Mouse (Mus musculus): ENCODE data around the gene Rbm42. TPM values are rescaled to one million over a fixed set of nuclear protein-coding genes. Genes with fewer than 3 reads are reported as not detected.
A peak's percentile ranks its signal among the peaks of the same experiment; 100 is the strongest.

The Rbm42 gene
- polyA plus RNA-seq, 1 experiment from 2014 or later: 41.8 TPM

GRCm38 (mm10) chr7:30678263-30678975 lies 28.3 kb upstream of the Rbm42 start:
- TF ChIP-seq CTCF (IDR thresholded peaks at IDR 0.05; ENCODE audit: low read depth) (peak; percentile 40), EP300 (IDR thresholded peaks at IDR 0.05; ENCODE audit: low read depth) (no peak)
- H3K9me3 ChIP-seq (ENCODE audit: low read length): no peaks in the 10 kb centered on the region
- no peaks in the 10 kb centered on the region for H3K36me3 ChIP-seq (replicated peaks; ENCODE audit: insufficient read depth, low read length)
- H3K4me2 ChIP-seq (ENCODE audit: low read depth, low read length): no peak overlapping the region
- H3K4me1 ChIP-seq (ENCODE audit: insufficient read depth): no peaks in the 10 kb centered on the region
- no peak for ATAC-seq
- no peak overlapping the region for H3K27ac ChIP-seq (ENCODE audit: low read depth)
- no peaks in the 10 kb centered on the region for H3K27me3 ChIP-seq (ENCODE audit: insufficient read depth, low read length)
- H3K9ac ChIP-seq (replicated peaks): no peak overlapping the region
- H3K4me3 ChIP-seq (ENCODE audit: low read depth, low read length): no peak overlapping the region
- no peak for DNase-seq
- 67% methylated on average over 5 of the region's 5 CpGs for WGBS (ENCODE audit: insufficient replicate concordance)

GRCm38 (mm10) chr7:30671480-30671879 lies 21.4 kb upstream of the Rbm42 start, which contains the start of gene Pmis2:
Gene Pmis2, minus strand, starts transcription at chr7:30671605.
- no peaks in the 10 kb centered on the region for H3K27me3 ChIP-seq (ENCODE audit: insufficient read depth, low read length)
- H3K4me1 ChIP-seq (ENCODE audit: insufficient read depth): no peaks in the 10 kb centered on the region
- H3K36me3 ChIP-seq (replicated peaks; ENCODE audit: insufficient read depth, low read length): no peaks in the 10 kb centered on the region
- H3K4me3 ChIP-seq (ENCODE audit: low read depth, low read length): no peak within 1 kb of the TSS
- no peak for DNase-seq
- no peak within 1 kb of the TSS for H3K4me2 ChIP-seq (ENCODE audit: low read depth, low read length)
- no peak within 1 kb of the TSS for H3K27ac ChIP-seq (ENCODE audit: low read depth)
- TF ChIP-seq EP300 (IDR thresholded peaks at IDR 0.05; ENCODE audit: low read depth) (no peak), CTCF (IDR thresholded peaks at IDR 0.05; ENCODE audit: low read depth) (no peak)
- no peaks in the 10 kb centered on the region for H3K9me3 ChIP-seq (ENCODE audit: low read length)
- H3K9ac ChIP-seq (replicated peaks): no peak within 1 kb of the TSS
- 71% methylated on average over 9 of the region's 9 CpGs for WGBS (ENCODE audit: insufficient replicate concordance)
- ATAC-seq: no peak

GRCm38 (mm10) chr7:30669229-30669628 lies 19.1 kb upstream of the Rbm42 start:
- TF ChIP-seq CTCF (IDR thresholded peaks at IDR 0.05; ENCODE audit: low read depth): peak; percentile 78
- TF ChIP-seq EP300 (IDR thresholded peaks at IDR 0.05; ENCODE audit: low read depth): no peak
- 17% methylated on average over 3 of the region's 3 CpGs for WGBS (ENCODE audit: insufficient replicate concordance)
- DNase-seq (no peak), ATAC-seq (peak; percentile 53)
- no peak overlapping the region for H3K4me2 ChIP-seq (ENCODE audit: low read depth, low read length)
- H3K9me3 ChIP-seq (ENCODE audit: low read length): no peaks in the 10 kb centered on the region
- peaks cover 8% of the 10 kb centered on the region for H3K4me1 ChIP-seq (ENCODE audit: insufficient read depth)
- no peaks in the 10 kb centered on the region for H3K36me3 ChIP-seq (replicated peaks; ENCODE audit: insufficient read depth, low read length)
- no peaks in the 10 kb centered on the region for H3K27me3 ChIP-seq (ENCODE audit: insufficient read depth, low read length)
- H3K27ac ChIP-seq (ENCODE audit: low read depth): no peak overlapping the region
- no peak overlapping the region for H3K9ac ChIP-seq (replicated peaks)
- no peak overlapping the region for H3K4me3 ChIP-seq (ENCODE audit: low read depth, low read length)

GRCm38 (mm10) chr7:30665321-30665720 lies 15.2 kb upstream of the Rbm42 start:
- Histone ChIP-seq H3K27ac (ENCODE audit: low read depth) (0 out of 2 replicates have a peak overlapping the region, but pooled peaks have one; percentile 8), H3K9ac (replicated peaks) (peak overlapping the region; percentile 87), H3K4me1 (ENCODE audit: insufficient read depth) (peaks cover 9% of the 10 kb centered on the region), H3K4me3 (ENCODE audit: low read depth, low read length) (peak overlapping the region; percentile 73), H3K9me3 (ENCODE audit: low read length) (no peaks in the 10 kb centered on the region), H3K27me3 (ENCODE audit: insufficient read depth, low read length) (no peaks in the 10 kb centered on the region), H3K4me2 (ENCODE audit: low read depth, low read length) (peak overlapping the region; percentile 96), H3K36me3 (replicated peaks; ENCODE audit: insufficient read depth, low read length) (peaks cover 21% of the 10 kb centered on the region; the same call in 1 of the 2 replicates)
- DNase-seq (no peak), ATAC-seq (0 out of 2 replicates have a peak, but pooled peaks have one; percentile 16)
- no peak for TF ChIP-seq EP300 (IDR thresholded peaks at IDR 0.05; ENCODE audit: low read depth)
- TF ChIP-seq CTCF (IDR thresholded peaks at IDR 0.05; ENCODE audit: low read depth): no peak
- WGBS (ENCODE audit: insufficient replicate concordance): 7% methylated on average over 11 of the region's 11 CpGs

- Histone ChIP-seq H3K4me2 (ENCODE audit: low read depth, low read length) (peak within 1 kb of the TSS; percentile 96), H3K9ac (replicated peaks) (peak within 1 kb of the TSS; percentile 87), H3K27ac (ENCODE audit: low read depth) (peak within 1 kb of the TSS; percentile 36), H3K36me3 (replicated peaks; ENCODE audit: insufficient read depth, low read length) (peaks cover 26% of the 10 kb centered on the region; the same call in 1 of the 2 replicates), H3K27me3 (ENCODE audit: insufficient read depth, low read length) (no peaks in the 10 kb centered on the region), H3K4me1 (ENCODE audit: insufficient read depth) (peaks cover 9% of the 10 kb centered on the region), H3K4me3 (ENCODE audit: low read depth, low read length) (peak within 1 kb of the TSS; percentile 73), H3K9me3 (ENCODE audit: low read length) (no peaks in the 10 kb centered on the region)
- DNase-seq (peak; percentile 96), ATAC-seq (peak; percentile 98)
- TF ChIP-seq EP300 (IDR thresholded peaks at IDR 0.05; ENCODE audit: low read depth): no peak; the same call in 1 of the 2 replicates
- 1% methylated on average over 34 of the region's 34 CpGs for WGBS (ENCODE audit: insufficient replicate concordance)
Observed at GRCm38 (mm10) chr7:30664529-30665200, 14.5 kb upstream of the Rbm42 start, which contains the start of gene Haus5. Gene Haus5, minus strand, starts transcription at chr7:30664994.

- Histone ChIP-seq H3K27me3 (ENCODE audit: insufficient read depth, low read length) (peaks cover 25% of the 10 kb centered on the region), H3K4me3 (ENCODE audit: low read depth, low read length) (no peak overlapping the region), H3K4me1 (ENCODE audit: insufficient read depth) (peaks cover 9% of the 10 kb centered on the region), H3K9ac (replicated peaks) (no peak overlapping the region), H3K36me3 (replicated peaks; ENCODE audit: insufficient read depth, low read length) (peaks cover 32% of the 10 kb centered on the region), H3K4me2 (ENCODE audit: low read depth, low read length) (no peak overlapping the region), H3K9me3 (ENCODE audit: low read length) (no peaks in the 10 kb centered on the region), H3K27ac (ENCODE audit: low read depth) (no peak overlapping the region)
- WGBS (ENCODE audit: insufficient replicate concordance): 20% methylated on average over 4 of the region's 4 CpGs
- ATAC-seq: no peak
- no peak for TF ChIP-seq EP300 (IDR thresholded peaks at IDR 0.05; ENCODE audit: low read depth)
- TF ChIP-seq CTCF (IDR thresholded peaks at IDR 0.05; ENCODE audit: low read depth): no peak
- DNase-seq: no peak
Observed at GRCm38 (mm10) chr7:30639083-30639482, 11.0 kb downstream of the Rbm42 start.
